Mouse (Mus musculus) urinary bladder, postnatal 36 days (tissue): ENCODE measurements around the gene Plce1.

Source experiments
- DNase-seq, 2 experiments: peaks; one replicate each; pipeline ENCODE4 v3.0.0; 2022; ENCODE audit warnings: low spot score in 2 of 2, mixed read lengths in 1 of 2

The Plce1 gene

DNA sequence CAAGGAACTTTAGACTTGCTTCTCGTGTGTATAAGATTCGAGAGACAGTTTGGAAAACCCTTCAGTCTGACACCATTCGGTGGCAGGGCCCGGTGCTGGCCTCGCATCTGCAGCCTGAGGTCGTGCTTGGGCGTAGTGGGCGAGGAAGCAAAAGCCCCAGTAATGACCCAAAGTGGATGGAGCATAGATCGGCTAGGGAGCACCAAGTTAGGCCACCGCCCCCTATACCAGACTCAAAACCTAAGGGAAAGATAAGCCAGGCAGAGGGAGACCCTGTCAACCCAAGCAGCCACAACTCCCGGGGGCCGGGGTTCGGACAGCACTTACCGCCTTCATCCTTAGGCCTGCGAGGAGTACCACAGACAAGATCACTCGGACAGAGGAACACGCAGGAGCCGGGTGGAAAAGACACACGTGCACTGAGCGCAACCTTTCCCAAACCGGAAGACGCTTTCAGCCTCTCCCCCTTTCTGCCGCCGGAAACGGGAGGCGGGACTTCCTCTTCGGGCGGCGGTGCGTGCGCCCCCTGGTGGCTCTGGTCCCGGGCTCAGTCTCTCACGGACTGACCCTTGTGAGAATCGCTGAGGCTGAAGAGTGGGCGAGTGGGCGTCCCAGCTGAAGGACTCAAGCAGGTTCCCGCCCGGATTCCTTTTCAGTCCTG is 338.0 kb downstream of the Plce1 start, which contains the start of gene Noc3l:
Gene Noc3l (minus strand): TSS at position 472 of the 661 bp plus-strand sequence.
- DNase-seq, result peak; percentile 90 to 92

DNA sequence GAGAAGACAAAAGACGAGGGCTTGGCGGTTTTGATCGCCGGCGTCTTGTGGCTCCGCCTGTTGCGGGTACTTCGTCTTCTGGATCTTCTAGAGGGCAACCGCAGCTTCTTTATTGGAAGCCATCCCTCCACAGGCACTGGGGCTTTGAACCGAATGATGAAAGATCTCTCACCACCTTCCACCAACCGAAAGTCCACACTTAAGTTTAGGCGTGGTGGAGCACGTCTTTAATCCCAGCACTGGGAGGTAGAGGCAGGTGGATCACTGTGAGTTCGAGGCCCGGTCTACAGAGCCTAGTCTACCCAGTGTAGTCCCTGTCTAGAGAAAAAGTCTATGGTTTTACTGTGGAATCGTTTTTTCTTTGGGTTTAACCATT is 338.5 kb downstream of the Plce1 start:
- no peak for DNase-seq

DNA sequence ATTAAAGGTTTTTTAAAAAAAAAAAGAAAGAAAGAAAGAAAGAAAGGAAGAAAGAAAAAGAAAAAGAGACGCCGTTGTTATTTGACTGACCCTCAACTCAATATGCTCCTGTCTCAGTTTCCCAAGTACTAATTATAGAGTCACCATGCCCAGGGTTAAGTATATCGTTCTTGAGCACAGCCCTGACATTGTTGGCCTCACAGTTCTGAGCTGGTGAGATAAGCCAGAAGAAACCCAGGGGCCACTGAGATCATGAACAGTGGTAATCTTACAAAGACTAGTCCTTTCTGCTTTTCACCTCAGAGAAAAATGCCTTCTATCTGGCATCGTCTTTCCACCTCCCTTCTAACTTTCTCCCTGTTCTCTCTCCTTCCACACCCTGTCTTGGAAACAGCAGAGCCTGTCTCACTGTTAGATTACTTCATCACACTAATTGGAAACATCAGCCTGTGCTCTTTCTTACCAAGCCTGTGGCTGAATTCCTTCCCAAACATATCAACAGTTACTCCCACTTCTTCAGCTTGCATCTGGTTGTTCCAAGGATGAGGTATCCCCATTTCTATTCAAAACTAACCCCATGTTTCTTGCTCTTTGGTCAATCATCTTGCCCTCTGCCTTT is 339.4 kb downstream of the Plce1 start:
- no peak for DNase-seq

DNA sequence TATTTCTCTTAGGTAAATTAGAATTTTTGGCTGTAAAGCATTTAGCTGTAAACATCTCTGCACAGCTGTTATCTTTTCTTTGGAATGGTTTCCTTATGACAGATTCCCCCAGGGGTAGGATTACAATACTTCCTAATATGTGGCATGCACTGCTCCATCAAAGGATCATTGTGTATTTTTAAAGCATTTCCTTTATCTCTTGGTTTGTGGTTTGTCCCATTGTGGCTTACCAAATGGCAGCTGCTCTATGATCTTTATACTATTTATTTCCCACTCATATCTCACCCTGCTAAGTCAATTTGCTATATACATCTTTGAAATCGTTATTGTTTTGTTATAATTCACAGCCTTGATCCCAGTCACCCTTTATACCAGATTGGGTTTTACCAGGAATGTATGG is 352.3 kb downstream of the Plce1 start:
- no peak for DNase-seq
